Mouse (Mus musculus) gastrocnemius, adult 2 months (tissue): Measurements from ENCODE around the gene Cdcp1. TPM values are rescaled to one million over a fixed set of nuclear protein-coding genes. Genes with fewer than 3 reads are reported as not detected.

ENCODE experiments used
- DNase-seq: peaks from one replicate; pipeline ENCODE4 v3.0.0; 2022
- H3K27ac ChIP-seq: fragments of 200-600 bp; 2 replicates; pipeline ENCODE4 v1.8.1; 2022; ENCODE audit warnings: mild to moderate bottlenecking
- H3K4me3 ChIP-seq: fragments of 200-600 bp; 2 replicates; pipeline ENCODE4 v1.8.1; 2022; ENCODE audit warnings: mild to moderate bottlenecking, moderate library complexity
- CTCF ChIP-seq: fragments of 200-600 bp; IDR thresholded peaks from 2 replicates; pipeline ENCODE4 v1.8.1; 2022; ENCODE audit warnings: antibody characterized with exemption, mild to moderate bottlenecking, moderate library complexity
- intact Hi-C: fragments of 180-260 bp; cut with DNase I; formaldehyde crosslinking; loops from one replicate; pipeline ENCODE4 v1.15.1; 2025
- long read RNA-seq, 2 experiments: library from polyadenylated mRNA; stranded (forward); transcript quantifications; one replicate each; pipeline ENCODE4 v2.0.0; 2021
- total RNA-seq, 2 experiments: library from RNA; stranded (reverse); gene quantifications; 2 replicates each; pipeline ENCODE4 v1.2.3; 2021

The Cdcp1 gene
- not detected for total RNA-seq
- long read RNA-seq, experiment 1 = 0 reads
- long read RNA-seq, experiment 2 = 0 reads

DNA sequence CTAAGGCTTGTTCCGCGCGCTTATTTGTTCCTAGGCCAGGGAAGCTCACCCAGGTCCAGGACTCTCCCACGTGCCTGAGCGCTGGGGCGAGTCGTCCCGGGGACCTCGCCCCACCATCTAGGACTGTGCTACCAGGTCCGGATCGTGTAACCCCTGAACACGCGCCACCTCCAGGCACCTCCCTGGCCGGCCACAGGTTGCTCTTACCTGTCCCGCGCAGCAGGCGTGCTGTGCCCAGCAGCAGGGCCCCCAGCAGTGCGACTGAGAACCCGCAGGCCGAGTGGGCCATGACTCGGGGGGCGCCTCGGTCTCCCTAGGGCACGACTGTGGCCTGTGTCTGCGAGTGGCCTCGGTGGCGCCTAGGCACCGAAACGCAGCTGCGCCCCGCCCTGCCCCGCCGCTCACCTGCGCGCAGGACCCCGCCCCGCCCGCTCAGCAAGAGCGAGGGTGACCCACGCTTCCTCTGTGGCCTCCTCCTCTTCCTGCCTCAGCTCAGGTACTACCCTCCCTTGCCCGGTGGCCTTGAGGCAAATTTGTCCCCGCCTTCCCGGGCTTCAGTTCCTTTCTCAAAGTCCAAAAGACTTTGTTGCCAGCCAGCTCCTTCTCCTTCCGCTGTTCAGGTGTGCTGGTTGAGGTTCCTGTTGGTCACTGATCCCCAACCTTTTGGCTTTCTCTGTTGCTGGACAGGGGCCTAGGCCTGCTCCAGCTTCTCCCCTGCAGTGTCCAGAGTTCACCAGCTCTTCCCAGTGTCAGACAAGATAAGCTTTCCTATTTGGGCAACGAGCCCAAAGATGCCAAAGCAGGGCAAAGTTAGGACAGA lies at the start of gene Cdcp1:
Gene Cdcp1, minus strand, starts transcription at position 418 of the 820 bp plus-strand sequence.
- TF ChIP-seq CTCF = no peak
- DNase-seq = no peak
- Histone ChIP-seq H3K27ac (no peak within 1 kb of the TSS), H3K4me3 (no peak within 1 kb of the TSS)
- intact Hi-C loops = no loop called here

DNA sequence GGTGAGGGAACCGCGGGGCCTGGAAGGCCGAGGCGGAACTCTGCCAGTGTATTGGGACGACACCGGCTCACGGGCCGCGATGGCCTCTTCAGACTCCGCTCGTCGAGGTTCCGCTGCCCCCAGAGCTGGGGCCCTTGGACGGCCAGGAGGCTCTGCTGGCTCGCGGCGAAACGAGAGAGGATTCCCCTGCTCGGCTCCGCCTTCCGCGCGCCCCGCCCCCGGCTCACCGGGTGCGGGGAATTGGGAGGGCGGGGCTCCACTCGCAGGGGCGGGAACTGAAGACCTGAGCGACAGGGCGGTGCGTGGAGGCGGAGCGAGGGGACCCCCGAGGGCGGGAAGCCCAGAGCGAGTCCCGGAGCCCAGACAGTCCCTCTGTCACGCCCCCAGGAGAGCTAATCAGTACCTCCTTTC lies 44.8 kb upstream of the Cdcp1 start, which contains the start of gene Tmem158:
Gene Tmem158, minus strand, starts transcription at position 154 of the 411 bp plus-strand sequence.
- intact Hi-C loops = loop anchor here (5.0 kb wide), 1 partner anchor 107 kb away; the partner anchor contains the start of gene Lars2
- peak within 1 kb of the TSS; percentile 89 for H3K4me3 ChIP-seq
- H3K27ac ChIP-seq = peak within 1 kb of the TSS; percentile 70

DNA sequence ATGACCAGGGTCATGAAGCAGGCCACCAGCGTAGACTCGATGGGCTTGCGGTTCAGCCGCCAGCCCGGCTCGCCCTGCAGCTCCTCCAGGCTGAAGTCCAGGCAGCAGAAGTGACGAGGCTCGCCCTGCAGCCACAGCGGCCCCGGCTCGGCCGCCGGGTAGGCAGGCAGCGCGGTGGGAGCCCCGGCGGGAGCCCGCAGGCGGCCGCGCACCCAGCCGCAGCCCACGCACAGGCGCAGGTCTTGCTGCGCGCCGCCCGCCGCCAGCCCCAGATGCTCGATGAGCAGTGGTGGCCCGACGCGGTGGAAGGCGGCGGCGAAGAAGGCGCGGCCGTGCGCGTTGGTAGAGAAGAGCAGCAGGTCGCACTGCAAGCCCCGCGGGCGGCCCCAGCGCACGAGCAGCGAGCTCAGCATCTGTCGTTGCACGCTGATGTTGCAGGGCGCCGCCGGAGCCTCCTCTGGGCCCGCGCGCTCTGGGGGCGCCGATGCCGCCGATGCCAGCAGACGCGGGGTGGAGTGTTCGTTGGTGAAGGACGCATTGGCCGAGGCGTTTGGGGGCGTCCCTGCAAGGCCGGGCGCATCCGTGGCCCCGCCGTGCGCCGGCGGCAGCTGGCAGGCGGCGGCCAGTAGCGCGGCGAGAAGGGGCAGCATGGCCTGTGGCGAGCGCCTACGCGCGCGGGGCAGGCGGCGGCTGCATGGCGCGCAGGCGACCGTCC lies 44.2 kb upstream of the Cdcp1 start:
- peak; percentile 46 for DNase-seq
- Histone ChIP-seq H3K27ac (peak overlapping the region; percentile 70), H3K4me3 (peak overlapping the region; percentile 89)
- TF ChIP-seq CTCF = no peak
- intact Hi-C loops = loop anchor here (2.0 to 10.0 kb wide), 4 partner anchors 107 to 245 kb away; partner anchors contain the start of genes Exosc7, Lars2 and Zdhhc3

More for the DNA sequence above, 44.8 kb upstream of the Cdcp1 start, which contains the start of gene Tmem158:
- peak; percentile 84 for DNase-seq
- TF ChIP-seq CTCF = no peak

DNA sequence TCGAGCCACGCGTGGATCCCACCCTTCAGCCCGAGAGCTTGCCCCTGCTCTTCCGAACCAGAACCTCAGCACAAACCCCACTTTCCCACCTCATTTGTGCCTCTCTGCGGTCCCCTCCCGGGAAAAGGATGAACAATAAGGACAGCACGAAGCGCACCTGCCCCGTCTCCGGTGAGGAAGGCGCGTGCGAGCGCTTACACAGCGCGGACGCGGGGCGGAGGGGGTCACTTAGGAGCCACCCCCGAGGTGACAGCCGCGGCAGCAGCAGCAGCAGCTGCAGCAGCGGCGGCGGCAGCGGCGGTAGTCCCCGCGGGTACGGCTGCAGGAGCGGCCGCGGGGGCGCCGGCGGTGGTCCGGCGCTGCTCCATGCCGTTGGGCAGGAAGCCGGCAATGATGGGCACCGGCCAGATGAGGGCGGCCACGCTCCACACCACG lies 43.6 kb upstream of the Cdcp1 start:
- Histone ChIP-seq H3K27ac (peak overlapping the region; percentile 20; the same call in 1 of the 2 replicates), H3K4me3 (peak overlapping the region; percentile 89)
- peak; percentile 88 for TF ChIP-seq CTCF
- intact Hi-C loops = loop anchor here (2.0 to 10.0 kb wide), 3 partner anchors 147 to 245 kb away; partner anchors contain the start of genes Exosc7 and Zdhhc3
- DNase-seq = peak; percentile 87

DNA sequence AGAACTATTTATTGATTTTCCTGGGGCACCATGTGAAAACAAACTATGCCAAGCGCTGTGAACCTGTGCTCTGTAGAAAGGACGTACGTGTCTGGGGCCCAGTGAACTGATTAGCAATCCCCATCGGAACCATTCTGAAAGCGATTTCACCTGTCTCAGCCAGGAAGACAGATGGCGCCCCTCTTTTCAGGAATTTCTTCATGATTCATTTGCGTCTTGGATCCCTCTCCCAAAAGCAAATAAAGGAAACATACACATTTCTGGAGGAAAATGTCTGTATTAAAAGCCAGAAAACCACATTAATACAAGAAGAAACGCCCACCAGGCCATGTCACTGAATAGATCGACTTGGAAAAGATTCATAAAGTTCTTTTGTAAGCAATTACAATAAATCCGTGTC lies 43.0 kb upstream of the Cdcp1 start:
- DNase-seq = no peak
- intact Hi-C loops = loop anchor here (2.0 to 10.0 kb wide), 3 partner anchors 146 to 246 kb away; partner anchors contain the start of genes Exosc7 and Zdhhc3
- H3K4me3 ChIP-seq = no peak overlapping the region

DNA sequence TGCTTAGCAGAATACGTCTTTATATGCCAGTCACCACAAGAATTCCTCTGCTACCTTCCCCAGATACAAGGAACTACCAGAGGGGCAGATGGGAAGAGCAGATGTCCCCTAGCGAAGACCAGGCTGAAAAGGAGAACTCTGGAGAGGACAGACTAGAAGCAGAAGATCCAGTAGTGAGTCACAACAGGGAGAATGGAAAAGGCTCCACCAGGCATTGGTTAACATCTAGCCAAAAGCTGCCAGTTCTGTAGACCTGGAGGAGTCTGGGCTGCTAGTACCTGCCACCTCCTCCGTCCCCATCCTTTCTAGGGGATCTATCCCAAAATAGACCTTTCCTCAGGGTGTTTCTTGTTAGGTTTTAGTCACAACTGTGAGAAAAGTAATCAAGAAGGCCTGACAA lies 39.9 kb upstream of the Cdcp1 start:
- no peak overlapping the region for H3K27ac ChIP-seq
- no peak for TF ChIP-seq CTCF
- no peak for DNase-seq
- intact Hi-C loops = loop anchor here (5.0 to 10.0 kb wide), 2 partner anchors 143 to 249 kb away; partner anchors contain the start of genes Exosc7 and Zdhhc3
- no peak overlapping the region for H3K4me3 ChIP-seq

More for the DNA sequence above, 43.0 kb upstream of the Cdcp1 start:
- TF ChIP-seq CTCF = no peak
- no peak overlapping the region for H3K27ac ChIP-seq

DNA sequence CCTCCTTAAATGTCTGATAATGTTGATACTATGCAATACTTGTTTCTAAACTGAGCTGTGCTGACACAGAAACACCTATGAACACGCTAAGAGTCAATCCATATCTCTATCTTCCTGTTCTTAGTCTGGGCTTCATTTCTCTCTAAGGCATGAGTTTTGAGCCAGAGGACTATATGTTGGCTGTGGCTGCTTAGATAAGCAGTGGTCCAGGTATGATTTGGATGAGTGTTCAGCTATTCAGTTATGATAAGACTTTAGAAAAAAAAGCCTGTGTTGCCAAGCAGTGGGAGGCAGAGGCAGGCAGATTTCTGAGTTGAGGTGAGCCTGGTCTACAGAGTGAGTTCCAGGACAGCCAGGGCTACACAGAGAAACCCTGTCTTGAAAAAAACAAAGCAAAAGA lies 32.2 kb upstream of the Cdcp1 start:
- intact Hi-C loops = no loop called here

DNA sequence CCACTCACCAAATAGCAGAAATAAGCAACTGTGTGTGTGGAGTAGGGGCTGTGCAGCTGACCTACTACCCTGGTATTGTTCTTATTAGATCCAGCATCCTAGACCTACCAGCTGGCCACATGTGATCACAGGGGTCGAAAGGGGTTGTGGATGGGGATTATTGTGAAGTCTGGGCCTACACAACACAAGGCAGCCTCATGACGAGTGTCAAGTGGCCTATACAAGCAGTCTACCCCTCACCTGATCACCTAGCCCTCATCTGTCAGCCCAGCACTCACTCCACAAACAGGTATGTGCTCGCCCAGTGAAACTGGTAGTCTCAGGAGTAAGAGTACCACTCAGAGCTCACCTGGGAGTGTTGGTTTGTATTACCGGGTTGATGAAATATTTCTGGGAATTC lies 29.3 kb upstream of the Cdcp1 start:
- intact Hi-C loops = no loop called here
- no peak overlapping the region for H3K27ac ChIP-seq
- no peak for TF ChIP-seq CTCF
- no peak for DNase-seq
- H3K4me3 ChIP-seq = no peak overlapping the region

More for the DNA sequence above, 32.2 kb upstream of the Cdcp1 start:
- no peak for TF ChIP-seq CTCF
- Histone ChIP-seq H3K4me3 (no peak overlapping the region), H3K27ac (no peak overlapping the region)
- DNase-seq = no peak

DNA sequence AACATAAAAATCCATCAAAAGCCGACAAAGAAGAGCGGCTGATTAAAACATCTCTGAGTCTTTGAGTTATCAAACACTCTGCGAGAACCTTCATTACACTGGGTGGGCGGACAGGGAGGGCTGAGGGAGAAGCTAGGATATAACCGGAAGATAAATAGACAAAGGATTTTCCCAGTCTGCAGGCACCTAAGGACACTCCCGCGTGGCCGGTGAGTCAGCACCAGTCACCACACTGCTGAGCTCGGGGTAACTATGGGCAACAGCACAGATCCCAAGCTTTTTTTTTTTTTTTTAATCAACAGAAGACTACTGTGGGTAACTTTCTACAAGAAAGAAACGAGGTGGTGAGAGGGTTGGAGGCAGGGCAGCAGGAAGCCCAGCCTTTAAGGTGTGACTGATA lies 28.1 kb upstream of the Cdcp1 start:
- intact Hi-C loops = no loop called here
- DNase-seq = no peak
- Histone ChIP-seq H3K27ac (no peak overlapping the region), H3K4me3 (no peak overlapping the region)
- TF ChIP-seq CTCF = no peak

DNA sequence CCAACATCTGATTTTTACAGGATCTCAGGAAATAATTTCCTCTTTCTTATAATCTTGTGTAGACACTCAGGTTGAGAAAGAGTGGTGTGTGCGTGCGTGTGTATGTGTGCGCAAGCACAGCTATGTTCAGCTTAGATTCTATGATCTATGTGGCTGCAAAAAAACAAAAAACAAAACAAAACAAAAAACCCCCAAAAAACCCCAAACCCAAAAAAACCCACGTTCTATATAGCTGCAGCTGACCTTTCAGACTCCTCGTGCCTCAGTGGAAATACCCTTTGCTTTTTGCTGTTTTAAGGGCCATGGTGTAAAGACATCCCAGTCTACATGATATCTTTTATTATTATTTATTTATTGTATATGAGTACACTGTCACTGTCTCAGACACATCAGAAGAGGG lies 25.4 kb upstream of the Cdcp1 start:
- no peak for DNase-seq
- no peak overlapping the region for H3K27ac ChIP-seq
- H3K4me3 ChIP-seq = no peak overlapping the region
- no peak for TF ChIP-seq CTCF
- intact Hi-C loops = no loop called here

DNA sequence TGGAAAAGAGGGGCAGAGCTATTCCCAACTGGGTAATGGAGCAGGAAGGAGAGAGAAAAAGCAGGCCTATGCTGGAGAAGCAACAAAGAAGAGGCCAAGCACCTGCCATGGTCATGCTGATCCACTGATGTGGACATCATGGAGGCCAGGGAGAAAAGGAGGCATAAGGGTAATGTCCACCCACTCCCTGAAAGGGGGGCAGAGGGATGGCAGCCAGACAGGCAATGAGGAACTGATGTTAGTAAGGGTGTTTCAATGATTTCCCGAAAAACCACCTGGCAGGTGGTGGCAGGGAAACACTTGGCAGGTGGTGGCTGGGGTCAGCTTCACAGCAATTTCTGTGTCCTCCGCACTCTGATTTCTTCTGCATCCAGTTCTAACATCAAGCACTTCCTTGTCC lies 24.9 kb upstream of the Cdcp1 start:
- no peak for TF ChIP-seq CTCF
- H3K27ac ChIP-seq = no peak overlapping the region
- intact Hi-C loops = no loop called here
- no peak for DNase-seq
- H3K4me3 ChIP-seq = no peak overlapping the region

DNA sequence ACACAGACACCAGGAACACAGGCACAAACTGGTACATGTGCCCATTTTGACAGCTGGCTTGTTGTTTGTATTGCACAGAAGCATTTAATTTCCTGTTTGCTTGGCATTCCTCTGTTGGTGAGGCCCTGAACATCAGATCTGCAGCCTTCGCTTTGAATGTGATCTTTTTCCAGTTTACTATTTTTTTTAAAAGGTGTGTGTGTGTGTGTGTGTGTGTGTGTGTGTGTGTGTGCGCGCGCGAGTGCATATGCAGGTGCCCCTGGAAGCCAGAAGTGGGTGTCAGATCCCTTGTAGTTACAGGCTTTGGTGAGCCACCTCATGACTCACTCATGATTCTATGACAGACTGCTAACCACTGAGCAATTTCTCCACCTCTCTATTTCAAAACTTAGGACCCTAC lies 24.4 kb upstream of the Cdcp1 start:
- no peak overlapping the region for H3K4me3 ChIP-seq
- no peak for TF ChIP-seq CTCF
- intact Hi-C loops = no loop called here
- DNase-seq = no peak
- no peak overlapping the region for H3K27ac ChIP-seq

DNA sequence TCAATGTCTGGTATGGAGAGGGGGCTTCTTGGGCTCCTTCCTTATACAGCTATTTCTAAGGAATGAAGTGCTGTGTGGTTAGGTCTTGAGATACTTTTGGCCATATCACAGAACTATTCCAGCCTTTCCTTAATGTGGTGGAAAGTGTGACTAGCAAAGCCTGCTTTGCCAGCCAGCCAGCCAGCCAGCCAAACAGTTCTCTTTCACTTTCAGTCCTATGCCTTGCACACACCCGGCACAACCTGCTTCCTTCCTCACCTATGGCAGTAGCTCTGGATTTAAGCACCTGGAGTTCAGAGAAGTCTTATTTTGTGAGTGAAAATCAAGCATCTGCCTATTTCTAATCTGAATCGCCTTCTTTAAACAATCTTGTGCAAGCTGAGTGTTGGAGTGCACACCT lies 23.8 kb upstream of the Cdcp1 start:
- Histone ChIP-seq H3K27ac (no peak overlapping the region), H3K4me3 (no peak overlapping the region)
- TF ChIP-seq CTCF = no peak
- intact Hi-C loops = no loop called here
- DNase-seq = no peak
